Mouse (Mus musculus) midbrain, postnatal 0 days (tissue): ENCODE data around the gene Phlda1. TPM values are rescaled to one million over a fixed set of nuclear protein-coding genes. Genes with fewer than 3 reads are reported as not detected.
"Not testable (repeated sequence)": the region's sequence is repeated elsewhere in the genome, so short reads cannot be mapped to it uniquely, and the experiment has no call there.

Experiments
- ATAC-seq: fragments of 200-750 bp; cut with Nextera tagmentation; 2 replicates; pipeline ENCODE4 v1.8.0; 2017; ENCODE audit warnings: moderate number of reproducible peaks, mild to moderate bottlenecking, moderate TSS enrichment, moderate library complexity; ENCODE audit not compliant: low FRiP score
- DNase-seq: peaks from one replicate; pipeline ENCODE4 v3.0.0-alpha.2; 2015; ENCODE audit warnings: low spot score
- H3K27ac ChIP-seq: fragments of 300-500 bp; sonication (generic); 2 replicates; pipeline ENCODE4 v1.5.1; 2014; ENCODE audit warnings: low read depth, mild to moderate bottlenecking, low read length, mixed read lengths
- H3K27me3 ChIP-seq: fragments of 300-500 bp; sonication (generic); 2 replicates; pipeline ENCODE4 v1.6.1; 2014; ENCODE audit warnings: low read length, control low read depth, mixed read lengths; ENCODE audit not compliant: insufficient read depth
- H3K36me3 ChIP-seq: fragments of 300-500 bp; sonication (generic); 2 replicates; pipeline ENCODE4 v1.6.1; 2014; ENCODE audit warnings: low read length, control low read depth, mixed read lengths; ENCODE audit not compliant: insufficient read depth
- H3K4me1 ChIP-seq: fragments of 300-500 bp; sonication (generic); 2 replicates; pipeline ENCODE4 v1.6.1; 2014; ENCODE audit warnings: mild to moderate bottlenecking, control low read depth, antibody characterized with exemption, low read length, mixed read lengths; ENCODE audit not compliant: insufficient read depth
- H3K4me2 ChIP-seq: fragments of 300-500 bp; sonication (generic); 2 replicates; pipeline ENCODE4 v1.6.1; 2014; ENCODE audit warnings: low read depth, mild to moderate bottlenecking, low read length, mixed read lengths; ENCODE audit not compliant: poor library complexity, severe bottlenecking
- H3K4me3 ChIP-seq: fragments of 300-500 bp; sonication (generic); 2 replicates; pipeline ENCODE4 v1.5.1; 2014; ENCODE audit warnings: low read depth, mild to moderate bottlenecking, low read length, moderate library complexity
- H3K9ac ChIP-seq: fragments of 300-500 bp; sonication (generic); replicated peaks from 2 replicates; pipeline ENCODE4 v1.6.1; 2014; ENCODE audit warnings: mild to moderate bottlenecking, low read length, moderate library complexity, mixed read lengths; ENCODE audit not compliant: poor library complexity, severe bottlenecking
- H3K9me3 ChIP-seq: fragments of 300-500 bp; sonication (generic); 2 replicates; pipeline ENCODE4 v1.6.1; 2016; ENCODE audit warnings: low read length, control low read depth
- CTCF ChIP-seq: IDR thresholded peaks from 2 replicates; pipeline ENCODE4 v1.5.1; 2016; ENCODE audit warnings: antibody characterized with exemption, mild to moderate bottlenecking
- WGBS: fragments of 180-500 bp; shearing (Covaris S2); extraction: QIAGEN DNeasy Blood & Tissue Kit; methylation state at CpG from one replicate; pipeline ENCODE4 v1.1.7; 2014; 5-methylcytosine and 5-hydroxymethylcytosine counted together
- polyA plus RNA-seq: library from polyadenylated mRNA; unstranded; fragments of >200 nt; fragmentation: Nextera tagmentation; extraction: Ambion mirVana; gene quantifications from 2 replicates; pipeline ENCODE4 v1.2.1, GENCODE M21; 2015
- total RNA-seq: library from RNA; depleted of rRNA; stranded (reverse); fragments of >200 nt; gene quantifications from 2 replicates; pipeline ENCODE4 v1.2.3, GENCODE M21; 2014

The Phlda1 gene
- total and polyA plus RNA-seq, 2 experiments from 2014 or later, result 6.8 to 32.9 TPM

GRCm38 (mm10) chr10:111476989-111477510 lies 29.0 kb upstream of the Phlda1 start:
- 82% methylated on average over 6 of the region's 6 CpGs for WGBS
- H3K4me3 ChIP-seq, result no peak overlapping the region
- H3K9ac ChIP-seq, result no peak overlapping the region
- H3K36me3 ChIP-seq, result peaks cover 3% of the 10 kb centered on the region; the same call in 1 of the 2 replicates
- no peaks in the 10 kb centered on the region for H3K27me3 ChIP-seq
- no peak for ATAC-seq
- no peak for TF ChIP-seq CTCF
- H3K9me3 ChIP-seq, result no peaks in the 10 kb centered on the region
- peaks cover 9% of the 10 kb centered on the region; the same call in 1 of the 2 replicates for H3K4me1 ChIP-seq
- no peak overlapping the region for H3K27ac ChIP-seq
- DNase-seq, result no peak
- no peak overlapping the region for H3K4me2 ChIP-seq

- no peak overlapping the region for H3K9ac ChIP-seq
- no peak for DNase-seq
- no peak for ATAC-seq
- no peaks in the 10 kb centered on the region for H3K9me3 ChIP-seq
- H3K4me1 ChIP-seq, result peaks cover 9% of the 10 kb centered on the region; the same call in 1 of the 2 replicates
- no peaks in the 10 kb centered on the region for H3K27me3 ChIP-seq
- TF ChIP-seq CTCF, result no peak
- H3K36me3 ChIP-seq, result peaks cover 10% of the 10 kb centered on the region
- no peak overlapping the region for H3K4me2 ChIP-seq
- no peak overlapping the region for H3K4me3 ChIP-seq
- 79% methylated on average over 5 of the region's 5 CpGs for WGBS
- H3K27ac ChIP-seq, result no peak overlapping the region
Observed at GRCm38 (mm10) chr10:111479599-111479998, 26.5 kb upstream of the Phlda1 start.

GRCm38 (mm10) chr10:111482654-111483053 lies 23.4 kb upstream of the Phlda1 start:
- no peak for TF ChIP-seq CTCF
- 84% methylated on average over 2 of the region's 2 CpGs for WGBS

GRCm38 (mm10) chr10:111484079-111484478 lies 22.0 kb upstream of the Phlda1 start:
- DNase-seq (no peak), ATAC-seq (no peak)
- H3K4me2 ChIP-seq, result no peak overlapping the region
- no peak for TF ChIP-seq CTCF
- peaks cover 21% of the 10 kb centered on the region for H3K36me3 ChIP-seq
- H3K4me1 ChIP-seq, result no peaks in the 10 kb centered on the region
- H3K4me3 ChIP-seq, result no peak overlapping the region
- no peaks in the 10 kb centered on the region for H3K27me3 ChIP-seq
- 91% methylated on average over 5 of the region's 5 CpGs for WGBS
- H3K27ac ChIP-seq, result no peak overlapping the region
- no peak overlapping the region for H3K9ac ChIP-seq
- H3K9me3 ChIP-seq, result no peaks in the 10 kb centered on the region

More at GRCm38 (mm10) chr10:111482654-111483053, 23.4 kb upstream of the Phlda1 start:
- no peak overlapping the region for H3K27ac ChIP-seq
- DNase-seq, result no peak
- no peak overlapping the region for H3K4me2 ChIP-seq
- no peak overlapping the region for H3K4me3 ChIP-seq
- peaks cover 15% of the 10 kb centered on the region for H3K36me3 ChIP-seq
- no peaks in the 10 kb centered on the region for H3K9me3 ChIP-seq
- no peaks in the 10 kb centered on the region for H3K27me3 ChIP-seq
- no peaks in the 10 kb centered on the region for H3K4me1 ChIP-seq
- ATAC-seq, result no peak
- no peak overlapping the region for H3K9ac ChIP-seq

- H3K27ac ChIP-seq, result no peak overlapping the region
- peaks cover 29% of the 10 kb centered on the region for H3K36me3 ChIP-seq
- no peak overlapping the region for H3K4me2 ChIP-seq
- no peak for ATAC-seq
- no peak overlapping the region for H3K4me3 ChIP-seq
- no peaks in the 10 kb centered on the region for H3K27me3 ChIP-seq
- H3K4me1 ChIP-seq, result no peaks in the 10 kb centered on the region
- H3K9ac ChIP-seq, result no peak overlapping the region
- DNase-seq, result no peak
- no peaks in the 10 kb centered on the region for H3K9me3 ChIP-seq
- peak; percentile 62 for TF ChIP-seq CTCF
- 91% methylated on average over 2 of the region's 2 CpGs for WGBS
Observed at GRCm38 (mm10) chr10:111488793-111489192, 17.3 kb upstream of the Phlda1 start.

GRCm38 (mm10) chr10:111490079-111490478 lies 16.0 kb upstream of the Phlda1 start:
- not testable (repeated sequence) for H3K27ac ChIP-seq, DNase-seq, H3K27me3 ChIP-seq, ATAC-seq, H3K4me2 ChIP-seq, H3K9ac ChIP-seq, H3K9me3 ChIP-seq, H3K4me1 ChIP-seq, H3K4me3 ChIP-seq
- peaks cover 34% of the 10 kb centered on the region for H3K36me3 ChIP-seq
- 92% methylated on average over 4 of the region's 4 CpGs for WGBS
